Mouse (Mus musculus): ENCODE data around the gene Cdk14. TPM values are rescaled to one million over a fixed set of nuclear protein-coding genes. Genes with fewer than 3 reads are reported as not detected.

Gene Cdk14
- polyA plus RNA-seq, 1 experiment, result 2.9 TPM

DNA sequence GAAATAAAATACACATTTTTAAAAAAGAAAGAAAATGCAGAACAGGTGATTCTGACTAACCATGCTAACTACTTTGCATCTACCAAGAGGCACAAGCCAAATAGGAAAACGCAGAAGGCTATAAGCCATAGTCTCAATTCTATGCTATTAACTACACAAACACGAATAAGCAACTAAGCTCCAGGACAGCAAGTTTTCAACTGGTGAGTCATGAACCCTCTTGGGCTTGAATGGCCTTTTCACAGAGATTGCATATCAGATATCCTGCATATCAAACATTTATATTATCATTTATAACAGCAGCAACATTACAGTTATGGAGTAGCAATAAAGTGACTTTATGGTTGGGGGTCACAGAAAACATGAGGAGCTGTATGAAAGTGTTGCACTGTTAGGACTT is 256.3 kb downstream of the Cdk14 start:
- no peak overlapping the region for H3K4me3 ChIP-seq (ENCODE audit: extremely low read depth, insufficient read depth, insufficient read length)
- TF ChIP-seq CTCF (IDR thresholded peaks at IDR 0.05; ENCODE audit: extremely low read depth, insufficient read depth, insufficient read length, insufficient replicate concordance) (no peak), POLR2A (IDR thresholded peaks at IDR 0.05; ENCODE audit: low read depth, low read length) (no peak)
- WGBS, result 86% methylated on average over 2 of the region's 2 CpGs
- no peak overlapping the region for H3K27ac ChIP-seq (ENCODE audit: insufficient read depth, low read length)
- H3K36me3 ChIP-seq (ENCODE audit: control insufficient read depth, insufficient read depth, low read length), result no peaks in the 10 kb centered on the region
- no peaks in the 10 kb centered on the region for H3K27me3 ChIP-seq (ENCODE audit: control insufficient read depth, insufficient read depth, low read length)
- H3K4me1 ChIP-seq (ENCODE audit: control insufficient read depth, insufficient read depth, insufficient read length), result no peaks in the 10 kb centered on the region
- no peak for DNase-seq (ENCODE audit: low read depth in 1 of 2, low spot score in 2 of 2)

DNA sequence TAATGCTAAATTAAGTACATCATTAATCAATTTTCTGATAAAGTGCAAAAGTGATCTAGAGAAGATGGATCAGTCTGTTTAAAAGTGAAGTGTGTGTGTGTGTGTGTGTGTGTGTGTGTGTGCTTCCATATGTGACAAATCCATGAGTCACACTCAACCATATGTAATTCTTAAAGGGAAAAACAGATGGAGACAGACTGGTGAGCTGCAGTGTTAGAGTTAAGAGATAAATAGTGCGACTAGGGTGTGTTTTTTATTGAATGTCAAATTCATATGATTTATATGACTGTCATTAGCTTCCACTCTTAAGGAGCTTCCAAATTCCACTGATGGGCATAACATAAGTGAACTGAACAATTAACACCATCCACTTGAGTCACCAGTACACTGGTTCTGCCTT is 260.6 kb downstream of the Cdk14 start:
- no peaks in the 10 kb centered on the region for H3K36me3 ChIP-seq (ENCODE audit: control insufficient read depth, insufficient read depth, low read length)
- no peak overlapping the region for H3K27ac ChIP-seq (ENCODE audit: insufficient read depth, low read length)
- no peaks in the 10 kb centered on the region for H3K4me1 ChIP-seq (ENCODE audit: control insufficient read depth, insufficient read depth, insufficient read length)
- no peak for DNase-seq (ENCODE audit: low read depth in 1 of 2, low spot score in 2 of 2)
- 91% methylated on average over 1 of the region's 1 CpGs for WGBS
- H3K27me3 ChIP-seq (ENCODE audit: control insufficient read depth, insufficient read depth, low read length), result no peaks in the 10 kb centered on the region
- H3K4me3 ChIP-seq (ENCODE audit: extremely low read depth, insufficient read depth, insufficient read length), result no peak overlapping the region
- TF ChIP-seq CTCF (IDR thresholded peaks at IDR 0.05; ENCODE audit: extremely low read depth, insufficient read depth, insufficient read length, insufficient replicate concordance) (no peak), POLR2A (IDR thresholded peaks at IDR 0.05; ENCODE audit: low read depth, low read length) (no peak)

DNA sequence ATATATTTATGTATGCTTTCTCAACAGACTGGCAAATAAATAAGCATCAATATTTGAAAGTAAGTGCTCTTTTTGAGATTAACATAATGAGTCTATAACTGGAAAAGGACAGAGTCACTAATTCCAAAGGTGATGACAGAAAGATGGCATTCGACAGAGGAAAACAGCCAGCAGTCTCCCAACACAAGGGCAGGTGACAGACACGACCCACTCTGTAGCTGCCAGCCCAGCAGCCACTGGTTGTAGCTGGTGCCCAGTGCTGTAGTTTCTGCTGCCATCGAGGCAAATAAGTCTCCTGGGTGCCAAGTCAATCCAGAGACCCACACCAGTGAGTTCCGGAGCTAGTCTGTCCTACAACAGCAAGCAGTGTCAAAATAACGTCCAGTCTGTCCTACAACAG is 280.3 kb downstream of the Cdk14 start:
- WGBS, result 87% methylated on average over 5 of the region's 5 CpGs
- Histone ChIP-seq H3K36me3 (ENCODE audit: control insufficient read depth, insufficient read depth, low read length) (no peaks in the 10 kb centered on the region), H3K4me1 (ENCODE audit: control insufficient read depth, insufficient read depth, insufficient read length) (no peaks in the 10 kb centered on the region), H3K27ac (ENCODE audit: insufficient read depth, low read length) (no peak overlapping the region), H3K27me3 (ENCODE audit: control insufficient read depth, insufficient read depth, low read length) (no peaks in the 10 kb centered on the region), H3K4me3 (ENCODE audit: extremely low read depth, insufficient read depth, insufficient read length) (no peak overlapping the region)
- DNase-seq (ENCODE audit: low read depth in 1 of 2, low spot score in 2 of 2), result no peak
- TF ChIP-seq CTCF (IDR thresholded peaks at IDR 0.05; ENCODE audit: extremely low read depth, insufficient read depth, insufficient read length, insufficient replicate concordance) (no peak), POLR2A (IDR thresholded peaks at IDR 0.05; ENCODE audit: low read depth, low read length) (no peak)

DNA sequence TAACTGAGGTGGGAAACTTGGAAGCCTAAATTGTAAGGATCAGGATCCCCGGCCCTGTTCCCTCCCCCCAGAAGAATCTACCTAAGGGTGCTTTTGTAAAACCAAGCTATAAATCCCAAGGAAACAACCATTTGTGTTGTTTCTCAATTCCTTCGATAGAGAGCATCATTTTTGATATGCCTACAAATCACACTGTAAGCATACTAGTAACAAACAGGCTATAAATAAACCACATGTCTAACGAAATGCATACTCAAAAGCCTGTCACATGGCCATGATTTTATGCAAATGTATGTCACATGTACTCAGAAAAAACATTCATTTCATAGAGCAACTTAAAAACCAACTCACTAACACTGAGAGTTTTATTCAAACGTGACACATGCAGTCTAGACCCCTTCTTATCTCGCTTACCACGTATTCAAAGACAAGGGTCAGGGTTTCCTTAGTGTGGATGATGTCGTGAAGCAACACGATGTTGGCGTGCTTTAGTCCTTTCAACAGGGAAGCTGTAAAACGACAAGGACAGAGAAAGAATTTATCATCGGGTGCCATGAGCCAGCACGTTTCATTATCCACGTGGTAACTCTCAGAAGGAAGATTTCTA is 285.1 kb downstream of the Cdk14 start:
- H3K27ac ChIP-seq (ENCODE audit: insufficient read depth, low read length), result no peak overlapping the region
- H3K4me3 ChIP-seq (ENCODE audit: extremely low read depth, insufficient read depth, insufficient read length), result no peak overlapping the region
- H3K36me3 ChIP-seq (ENCODE audit: control insufficient read depth, insufficient read depth, low read length), result no peaks in the 10 kb centered on the region
- WGBS, result 69% methylated on average over 13 of the region's 13 CpGs
- no peaks in the 10 kb centered on the region for H3K27me3 ChIP-seq (ENCODE audit: control insufficient read depth, insufficient read depth, low read length)
- DNase-seq (ENCODE audit: low read depth in 1 of 2, low spot score in 2 of 2), result no peak
- no peaks in the 10 kb centered on the region for H3K4me1 ChIP-seq (ENCODE audit: control insufficient read depth, insufficient read depth, insufficient read length)
- TF ChIP-seq CTCF (IDR thresholded peaks at IDR 0.05; ENCODE audit: extremely low read depth, insufficient read depth, insufficient read length, insufficient replicate concordance) (no peak), POLR2A (IDR thresholded peaks at IDR 0.05; ENCODE audit: low read depth, low read length) (no peak)

DNA sequence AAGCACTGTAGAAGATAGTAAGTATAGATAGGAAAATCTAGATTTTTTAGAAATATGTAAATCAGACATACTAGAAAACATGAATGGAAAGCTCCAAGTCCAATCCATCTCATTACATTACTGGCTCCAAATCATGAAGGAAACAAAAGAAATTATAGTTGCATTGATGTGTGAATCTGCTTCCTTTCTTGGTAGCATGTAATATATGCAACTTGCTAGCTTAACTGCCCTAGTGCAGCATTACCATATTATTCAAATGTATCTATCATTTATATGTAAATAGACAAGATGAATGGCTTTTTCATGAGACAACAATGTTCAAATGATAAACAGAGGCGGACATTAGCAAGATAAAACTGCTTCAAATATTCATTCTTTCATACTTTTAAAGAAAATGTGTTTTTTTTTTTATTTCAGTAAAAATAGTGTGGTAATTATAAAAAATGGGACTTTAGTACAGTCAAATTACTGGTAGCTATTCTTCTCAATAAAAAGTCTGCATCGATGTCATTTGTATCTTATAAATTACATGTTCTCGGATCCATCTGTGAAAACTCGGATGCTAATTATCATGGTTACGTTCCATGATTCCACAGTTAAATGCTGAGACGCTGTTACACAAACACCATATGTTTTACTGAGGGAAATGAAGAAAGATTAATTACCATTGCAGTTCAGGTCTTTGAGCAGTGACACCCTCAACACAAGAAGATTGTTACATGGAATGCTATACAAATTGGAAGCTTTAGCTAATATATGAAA is 285.8 kb downstream of the Cdk14 start:
- no peak overlapping the region for H3K4me3 ChIP-seq (ENCODE audit: extremely low read depth, insufficient read depth, insufficient read length)
- DNase-seq (ENCODE audit: low read depth in 1 of 2, low spot score in 2 of 2), result no peak
- H3K27me3 ChIP-seq (ENCODE audit: control insufficient read depth, insufficient read depth, low read length), result no peaks in the 10 kb centered on the region
- WGBS, result 91% methylated on average over 6 of the region's 6 CpGs
- no peaks in the 10 kb centered on the region for H3K4me1 ChIP-seq (ENCODE audit: control insufficient read depth, insufficient read depth, insufficient read length)
- TF ChIP-seq CTCF (IDR thresholded peaks at IDR 0.05; ENCODE audit: extremely low read depth, insufficient read depth, insufficient read length, insufficient replicate concordance), result no peak
- TF ChIP-seq POLR2A (IDR thresholded peaks at IDR 0.05; ENCODE audit: low read depth, low read length), result no peak
- H3K27ac ChIP-seq (ENCODE audit: insufficient read depth, low read length), result no peak overlapping the region
- H3K36me3 ChIP-seq (ENCODE audit: control insufficient read depth, insufficient read depth, low read length), result no peaks in the 10 kb centered on the region

DNA sequence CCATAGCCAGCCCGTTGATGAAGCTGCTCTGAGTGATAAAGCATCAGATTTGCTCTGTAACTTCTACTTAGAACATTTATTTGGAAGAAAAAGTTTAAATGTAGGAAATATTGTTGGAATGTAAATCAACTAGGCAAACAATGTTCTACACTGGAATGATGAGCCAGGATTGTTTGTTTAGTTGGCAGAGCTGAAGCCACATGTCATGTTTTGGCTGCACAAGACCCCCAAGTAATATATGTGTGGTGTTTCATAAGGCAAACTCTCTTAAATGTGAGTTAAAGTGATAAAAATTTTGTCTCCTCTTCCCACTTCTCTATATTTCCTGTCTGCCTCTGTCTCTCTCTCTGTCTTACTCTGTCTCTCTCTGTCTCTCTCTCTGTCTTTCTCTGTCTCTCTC is 291.3 kb downstream of the Cdk14 start:
- H3K27me3 ChIP-seq (ENCODE audit: control insufficient read depth, insufficient read depth, low read length), result no peaks in the 10 kb centered on the region
- H3K4me1 ChIP-seq (ENCODE audit: control insufficient read depth, insufficient read depth, insufficient read length), result no peaks in the 10 kb centered on the region
- DNase-seq (ENCODE audit: low read depth in 1 of 2, low spot score in 2 of 2), result no peak
- TF ChIP-seq CTCF (IDR thresholded peaks at IDR 0.05; ENCODE audit: extremely low read depth, insufficient read depth, insufficient read length, insufficient replicate concordance), result no peak
- H3K36me3 ChIP-seq (ENCODE audit: control insufficient read depth, insufficient read depth, low read length), result no peaks in the 10 kb centered on the region
- no peak overlapping the region for H3K4me3 ChIP-seq (ENCODE audit: extremely low read depth, insufficient read depth, insufficient read length)
- WGBS, result 76% methylated on average over 1 of the region's 1 CpGs
- H3K27ac ChIP-seq (ENCODE audit: insufficient read depth, low read length), result no peak overlapping the region

DNA sequence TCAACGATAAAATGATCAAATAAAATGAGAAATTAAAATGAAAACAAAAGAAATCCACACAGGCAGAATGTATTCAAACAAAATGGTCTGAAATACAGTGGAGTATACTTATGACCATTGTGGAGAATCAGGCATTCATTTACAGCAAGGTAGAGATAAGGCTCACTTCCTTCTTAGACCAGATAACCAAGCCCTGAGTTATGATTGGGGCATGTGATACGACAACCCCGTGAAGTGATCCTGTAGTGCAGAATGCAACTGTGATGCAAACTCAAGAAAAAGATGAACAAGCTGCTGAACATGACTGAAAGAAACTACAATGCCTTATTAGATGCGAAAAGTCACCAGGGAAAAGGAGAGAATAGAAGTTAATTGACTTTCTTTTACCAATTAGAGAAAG is 295.5 kb downstream of the Cdk14 start:
- Histone ChIP-seq H3K4me3 (ENCODE audit: extremely low read depth, insufficient read depth, insufficient read length) (no peak overlapping the region), H3K4me1 (ENCODE audit: control insufficient read depth, insufficient read depth, insufficient read length) (no peaks in the 10 kb centered on the region), H3K36me3 (ENCODE audit: control insufficient read depth, insufficient read depth, low read length) (no peaks in the 10 kb centered on the region), H3K27me3 (ENCODE audit: control insufficient read depth, insufficient read depth, low read length) (no peaks in the 10 kb centered on the region), H3K27ac (ENCODE audit: insufficient read depth, low read length) (no peak overlapping the region)
- WGBS, result 80% methylated on average over 4 of the region's 4 CpGs
- TF ChIP-seq POLR2A (IDR thresholded peaks at IDR 0.05; ENCODE audit: low read depth, low read length) (no peak), CTCF (IDR thresholded peaks at IDR 0.05; ENCODE audit: extremely low read depth, insufficient read depth, insufficient read length, insufficient replicate concordance) (no peak)
- no peak for DNase-seq (ENCODE audit: low read depth in 1 of 2, low spot score in 2 of 2)

Measured in spleen, adult 2 months (tissue).